Mouse (Mus musculus): Measurements from ENCODE around the gene Fgfr2. TPM values are rescaled to one million over a fixed set of nuclear protein-coding genes. Genes with fewer than 3 reads are reported as not detected.

Fgfr2 gene
- total RNA-seq, 2 experiments from 2014 or later, result 28.8 to 29.4 TPM

GRCm38 (mm10) chr7:130965396-130965795 is 2157.8 kb downstream of the Fgfr2 start:
- DNase-seq (ENCODE audit: extremely low spot score in 1 of 2, low spot score in 2 of 2), result no peak
- intact Hi-C loops (cut with DNase I), result no loop called here

GRCm38 (mm10) chr7:130964686-130965085 is 2158.5 kb downstream of the Fgfr2 start:
- peak in 1 of 2 experiments; percentile 83 for DNase-seq (ENCODE audit: extremely low spot score in 1 of 2, low spot score in 2 of 2)
- intact Hi-C loops (cut with DNase I), result no loop called here

GRCm38 (mm10) chr7:130961429-130961828 is 2161.7 kb downstream of the Fgfr2 start:
- intact Hi-C loops (cut with DNase I), result no loop called here
- DNase-seq (ENCODE audit: extremely low spot score in 1 of 2, low spot score in 2 of 2), result no peak

GRCm38 (mm10) chr7:130959868-130960267 is 2163.3 kb downstream of the Fgfr2 start:
- DNase-seq (ENCODE audit: extremely low spot score in 1 of 2, low spot score in 2 of 2), result peak in 1 of 2 experiments; percentile 56
- intact Hi-C loops (cut with DNase I), result no loop called here

GRCm38 (mm10) chr7:130958551-130958950 is 2164.6 kb downstream of the Fgfr2 start:
- DNase-seq (ENCODE audit: extremely low spot score in 1 of 2, low spot score in 2 of 2), result no peak
- intact Hi-C loops (cut with DNase I), result no loop called here

- intact Hi-C loops (cut with DNase I), result no loop called here
- no peak for DNase-seq (ENCODE audit: extremely low spot score in 1 of 2, low spot score in 2 of 2)
Observed at GRCm38 (mm10) chr7:130954177-130954601, 2169.0 kb downstream of the Fgfr2 start.

- intact Hi-C loops (cut with DNase I), result no loop called here
- peak in 1 of 2 experiments; percentile 21 for DNase-seq (ENCODE audit: extremely low spot score in 1 of 2, low spot score in 2 of 2)
Observed at GRCm38 (mm10) chr7:130953376-130953775, 2169.8 kb downstream of the Fgfr2 start.

DNA sequence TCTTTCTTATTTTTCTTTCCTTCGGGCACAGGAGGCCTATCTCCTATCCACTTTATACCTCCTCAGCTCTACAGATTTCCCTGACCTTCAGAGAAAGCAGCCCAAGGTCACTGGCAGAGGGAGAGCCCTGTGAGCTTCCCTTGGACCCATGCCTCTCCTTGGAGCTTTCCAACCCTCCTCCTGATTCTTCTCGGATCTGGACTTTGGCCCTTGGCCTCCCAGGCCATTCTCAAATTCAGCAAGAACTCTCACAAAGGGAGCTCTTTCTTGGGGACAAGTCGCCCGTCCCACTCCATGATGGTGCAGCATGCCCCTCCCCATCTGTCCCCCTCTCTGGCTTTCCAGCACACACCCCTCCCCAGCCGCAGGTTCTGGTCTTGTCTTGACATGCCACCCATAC is 2172.1 kb downstream of the Fgfr2 start:
- intact Hi-C loops (cut with DNase I), result no loop called here
- DNase-seq (ENCODE audit: extremely low spot score in 1 of 2, low spot score in 2 of 2), result no peak

GRCm38 (mm10) chr7:130950482-130950881 is 2172.7 kb downstream of the Fgfr2 start:
- intact Hi-C loops (cut with DNase I), result no loop called here
- DNase-seq (ENCODE audit: extremely low spot score in 1 of 2, low spot score in 2 of 2), result no peak

GRCm38 (mm10) chr7:130949331-130949751 is 2173.8 kb downstream of the Fgfr2 start:
- intact Hi-C loops (cut with DNase I), result no loop called here

DNA sequence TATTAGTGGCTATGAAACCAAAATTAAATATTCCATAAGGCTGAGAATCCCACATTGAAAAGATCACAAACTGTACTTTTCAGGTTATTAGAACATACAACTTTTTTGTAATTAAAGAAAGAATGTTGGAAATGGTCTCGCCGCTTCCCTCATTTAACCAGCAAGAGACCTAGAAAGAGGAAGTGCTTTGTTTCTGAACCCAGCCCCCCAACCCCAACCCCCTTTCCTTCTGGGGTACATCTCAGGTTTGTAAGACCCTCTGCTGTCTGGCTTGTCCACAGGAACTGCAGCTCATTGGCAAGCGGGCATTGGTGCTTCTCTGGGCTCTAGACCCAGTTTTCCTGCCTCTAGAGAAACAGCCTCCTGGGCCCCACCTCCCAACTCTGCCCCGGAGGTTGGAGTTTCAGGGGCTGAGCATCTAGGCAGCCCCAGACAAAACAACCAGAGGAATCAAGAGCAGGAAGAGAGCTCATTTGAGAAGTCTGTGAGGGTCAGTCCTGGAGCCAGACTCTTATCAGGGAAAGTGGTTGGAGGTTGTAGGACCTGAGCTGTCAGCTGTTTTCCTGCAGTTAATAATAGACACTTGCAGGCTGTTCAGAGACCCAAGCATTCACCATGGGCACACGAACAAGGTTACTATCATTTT is 2174.5 kb downstream of the Fgfr2 start:
- intact Hi-C loops (cut with DNase I), result no loop called here
- no peak for DNase-seq (ENCODE audit: extremely low spot score in 1 of 2, low spot score in 2 of 2)

More at GRCm38 (mm10) chr7:130949331-130949751, 2173.8 kb downstream of the Fgfr2 start:
- DNase-seq (ENCODE audit: extremely low spot score in 1 of 2, low spot score in 2 of 2), result peak; percentile 44 to 60

DNA sequence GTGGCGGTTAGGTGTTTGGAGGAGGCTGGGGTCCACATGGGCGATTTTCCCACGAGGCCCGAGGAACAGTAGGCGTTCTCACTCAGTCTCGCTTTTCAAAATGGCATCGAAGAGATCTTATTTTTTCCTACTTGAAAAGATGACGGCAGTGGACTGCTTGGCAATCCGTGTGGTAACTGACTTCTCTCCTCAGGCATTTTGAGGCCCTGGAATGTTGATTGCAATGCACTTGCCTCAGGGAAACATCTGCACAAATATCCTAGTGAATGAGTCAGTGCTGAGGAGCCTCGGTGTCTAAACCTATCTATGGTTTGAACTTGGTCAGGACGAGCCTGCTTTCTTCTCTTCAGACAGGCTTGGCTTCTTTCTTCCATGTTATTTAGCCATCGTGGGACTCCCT is 2176.8 kb downstream of the Fgfr2 start:
- intact Hi-C loops (cut with DNase I), result no loop called here
- DNase-seq (ENCODE audit: extremely low spot score in 1 of 2, low spot score in 2 of 2), result no peak

DNA sequence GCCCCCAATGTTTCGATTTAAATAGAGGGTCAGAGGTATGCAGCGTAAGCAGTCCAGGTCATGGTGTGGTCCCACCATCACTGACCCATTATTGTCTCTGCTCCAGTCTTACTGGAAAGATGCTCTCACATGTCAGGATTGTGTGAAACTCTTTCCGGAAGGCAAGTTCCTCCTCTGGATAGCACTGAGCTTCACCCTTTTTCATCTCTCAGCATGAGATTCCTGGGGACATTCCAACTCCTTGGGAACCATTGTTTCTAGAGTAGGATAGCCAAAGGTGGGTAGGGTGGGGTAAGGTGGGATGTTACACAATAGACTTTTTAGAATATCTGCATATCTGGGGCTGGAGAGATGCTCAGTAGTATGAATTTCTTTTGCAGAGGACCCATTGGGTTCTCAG is 2177.4 kb downstream of the Fgfr2 start:
- DNase-seq (ENCODE audit: extremely low spot score in 1 of 2, low spot score in 2 of 2), result no peak
- intact Hi-C loops (cut with DNase I), result no loop called here

DNA sequence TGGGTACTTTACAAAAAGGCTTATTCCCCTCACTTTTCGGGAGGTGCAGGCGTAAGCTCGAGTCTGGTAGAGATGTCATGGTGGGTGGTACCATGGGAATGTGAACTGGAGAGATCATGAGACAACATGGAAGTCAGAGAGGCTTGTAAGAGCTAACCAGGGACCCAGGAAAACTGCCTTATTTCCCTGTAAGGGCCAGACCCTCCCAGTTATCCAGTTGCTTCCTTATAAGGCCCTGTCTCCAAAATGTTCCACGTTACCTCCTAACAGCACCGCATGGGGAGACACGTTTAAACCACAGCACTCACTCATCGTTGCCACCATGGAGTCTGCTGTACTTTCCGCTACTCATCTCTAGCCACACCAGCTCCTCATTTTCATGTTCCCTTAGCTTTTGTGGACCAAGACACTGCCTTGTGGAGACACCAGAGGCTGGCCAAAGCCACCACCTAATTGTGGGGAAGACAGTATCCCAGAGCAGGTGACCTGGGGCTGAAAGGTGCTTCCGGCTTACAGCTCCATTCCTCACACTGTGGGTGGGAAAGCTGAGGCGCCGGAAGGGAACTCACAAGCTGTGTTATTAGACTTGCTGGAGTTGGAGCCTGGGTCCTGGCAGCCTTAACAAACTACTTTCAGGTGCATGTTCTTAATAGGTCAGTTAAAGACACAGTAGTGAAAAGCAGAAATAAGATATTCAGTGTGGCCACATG is 2178.2 kb downstream of the Fgfr2 start:
- no peak for DNase-seq (ENCODE audit: extremely low spot score in 1 of 2, low spot score in 2 of 2)
- intact Hi-C loops (cut with DNase I), result no loop called here

- intact Hi-C loops (cut with DNase I), result no loop called here
- DNase-seq (ENCODE audit: extremely low spot score in 1 of 2, low spot score in 2 of 2), result no peak
Observed at GRCm38 (mm10) chr7:130943280-130943895, 2179.8 kb downstream of the Fgfr2 start.

GRCm38 (mm10) chr7:130940733-130941132 is 2182.4 kb downstream of the Fgfr2 start:
- intact Hi-C loops (cut with DNase I), result no loop called here
- DNase-seq (ENCODE audit: extremely low spot score in 1 of 2, low spot score in 2 of 2), result peak in 1 of 2 experiments; percentile 39

GRCm38 (mm10) chr7:130938896-130939295 is 2184.3 kb downstream of the Fgfr2 start:
- peak in 1 of 2 experiments; percentile 8 for DNase-seq (ENCODE audit: extremely low spot score in 1 of 2, low spot score in 2 of 2)
- intact Hi-C loops (cut with DNase I), result loop anchor here (5.0 kb wide), 1 partner anchor 43 kb away; no protein-coding TSS in a partner anchor

DNA sequence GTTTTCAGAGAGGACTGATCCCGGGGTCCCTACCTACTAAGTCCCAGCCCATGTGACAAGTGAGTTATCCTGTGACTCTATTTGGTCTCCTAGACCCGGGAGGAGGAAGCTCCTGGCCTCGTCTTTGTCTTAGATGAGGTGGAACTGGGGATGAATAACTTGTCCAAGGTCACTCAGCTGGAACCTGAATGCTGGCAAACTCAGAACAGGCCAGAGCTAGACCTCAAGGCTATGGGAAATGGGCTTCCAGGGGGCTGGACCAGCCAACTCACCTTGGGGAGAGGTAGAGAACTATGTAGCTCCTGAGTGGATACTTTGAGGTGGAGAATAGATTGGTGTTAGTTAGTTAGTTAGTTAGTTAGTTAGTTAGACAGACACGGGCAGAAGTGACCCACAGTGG is 2185.1 kb downstream of the Fgfr2 start:
- intact Hi-C loops (cut with DNase I), result loop anchor here (5.0 kb wide), 1 partner anchor 44 kb away; no protein-coding TSS in a partner anchor
- DNase-seq (ENCODE audit: extremely low spot score in 1 of 2, low spot score in 2 of 2), result no peak

DNA sequence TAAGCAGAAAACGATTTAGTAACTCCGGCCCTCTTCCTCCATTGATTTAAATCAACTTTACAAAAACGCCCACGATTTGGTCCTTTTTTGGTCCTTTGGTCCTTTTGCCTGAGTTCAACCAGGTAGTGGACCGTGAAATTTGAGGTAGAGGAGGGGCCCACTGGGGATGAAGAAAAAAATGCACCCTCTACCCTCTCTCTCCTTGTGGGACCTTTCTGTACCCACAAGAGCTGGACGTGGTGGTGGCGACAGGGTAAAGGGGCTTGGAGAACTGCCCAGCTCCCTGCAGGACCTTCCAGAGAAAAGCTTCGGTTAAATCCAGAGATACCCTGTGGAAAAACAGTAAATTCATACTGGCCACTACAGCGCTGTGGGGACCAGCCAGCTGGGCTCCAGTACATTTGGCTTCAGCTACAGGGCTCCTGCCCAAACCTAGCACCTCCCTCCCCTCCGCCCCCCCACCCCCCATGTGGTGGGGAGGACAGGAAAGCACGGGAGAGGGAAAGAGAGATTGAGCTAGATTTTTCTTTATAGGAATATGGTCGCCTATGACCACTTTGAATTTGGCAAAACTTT is 2185.8 kb downstream of the Fgfr2 start:
- peak in 1 of 2 experiments; percentile 41 for DNase-seq (ENCODE audit: extremely low spot score in 1 of 2, low spot score in 2 of 2)
- intact Hi-C loops (cut with DNase I), result loop anchor here (5.0 kb wide), 1 partner anchor 45 kb away; no protein-coding TSS in a partner anchor
